Mouse (Mus musculus): ENCODE results near the gene Tapbp.
"Not testable (repeated sequence)": the region's sequence is repeated elsewhere in the genome, so short reads cannot be mapped to it uniquely, and the experiment has no call there.

Gene Tapbp

GRCm38 (mm10) chr17:33915671-33916250 is at the start of gene Tapbp, which contains the start of gene Zbtb22:
Gene Tapbp (plus strand): TSS chr17:33915899.
Gene Zbtb22 (plus strand): TSS chr17:33915904.
- DNase-seq (ENCODE audit: low read depth, low spot score): peak; percentile 100

GRCm38 (mm10) chr17:33873537-33873936 is 42.2 kb upstream of the Tapbp start, which contains the start of gene Gm7029:
Gene Gm7029 (plus strand): TSS chr17:33873837.
- DNase-seq (ENCODE audit: low read depth, low spot score): not testable (repeated sequence)

GRCm38 (mm10) chr17:33874411-33874810 is 41.3 kb upstream of the Tapbp start:
- DNase-seq (ENCODE audit: low read depth, low spot score): no peak

GRCm38 (mm10) chr17:33875797-33876196 is 39.9 kb upstream of the Tapbp start:
- peak; percentile 57 for DNase-seq (ENCODE audit: low read depth, low spot score)

GRCm38 (mm10) chr17:33884320-33884719 is 31.4 kb upstream of the Tapbp start:
- DNase-seq (ENCODE audit: low read depth, low spot score): not testable (repeated sequence)

GRCm38 (mm10) chr17:33887802-33888201 is 27.9 kb upstream of the Tapbp start:
- DNase-seq (ENCODE audit: low read depth, low spot score): not testable (repeated sequence)

DNA sequence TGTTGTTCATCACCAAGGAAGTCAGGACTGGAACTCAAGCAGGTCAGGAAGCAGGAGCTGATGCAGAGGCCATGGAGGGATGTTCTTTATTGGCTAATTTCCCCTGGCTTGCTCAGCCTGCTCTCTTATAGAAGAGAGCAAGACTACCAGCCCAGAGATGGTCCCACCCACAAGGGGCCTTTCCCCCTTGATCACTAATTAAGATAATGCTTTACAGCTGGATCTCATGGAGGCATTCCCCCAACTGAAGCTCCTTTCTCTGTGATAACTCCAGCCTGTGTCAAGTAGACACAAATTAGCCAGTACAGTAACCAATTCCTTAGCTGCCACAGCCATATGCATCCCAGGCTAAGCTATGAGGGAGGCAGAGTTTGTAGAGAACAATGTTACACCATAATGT is 27.5 kb upstream of the Tapbp start:
- DNase-seq (ENCODE audit: low read depth, low spot score): not testable (repeated sequence)

DNA sequence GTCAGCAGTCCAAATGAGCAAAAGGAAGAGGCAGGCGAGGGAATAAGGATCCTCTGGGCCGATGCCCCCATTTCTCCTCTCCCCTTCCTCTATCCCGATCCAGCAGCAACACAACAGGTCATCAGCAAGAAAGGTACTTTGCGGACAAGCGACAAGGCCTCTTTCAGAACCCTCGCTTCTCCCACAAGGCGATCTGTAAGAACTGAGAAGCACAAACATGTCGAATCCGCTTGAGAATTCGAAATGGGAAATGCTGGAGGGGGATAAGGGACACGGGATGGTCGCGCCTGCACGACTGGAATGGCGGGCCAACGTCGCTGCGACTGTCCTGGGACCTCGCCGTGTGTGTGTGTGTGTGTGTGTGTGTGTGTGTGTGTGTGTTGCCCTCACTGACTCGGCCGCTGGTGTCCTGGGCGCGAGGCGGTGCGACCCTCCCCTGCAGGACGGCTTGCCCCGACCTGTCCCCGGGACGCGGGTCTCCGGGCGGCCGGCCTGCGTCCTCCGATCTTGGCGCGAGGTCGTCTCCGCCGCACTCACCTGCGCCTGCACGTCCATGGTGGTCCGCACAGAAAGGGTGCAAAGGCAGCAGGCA is 25.7 kb upstream of the Tapbp start:
- not testable (repeated sequence) for DNase-seq (ENCODE audit: low read depth, low spot score)

GRCm38 (mm10) chr17:33890533-33891059 is 25.1 kb upstream of the Tapbp start, which contains the start of gene Kifc1:
Gene Kifc1 (minus strand): TSS chr17:33890661.
- peak; percentile 100 for DNase-seq (ENCODE audit: low read depth, low spot score)

DNA sequence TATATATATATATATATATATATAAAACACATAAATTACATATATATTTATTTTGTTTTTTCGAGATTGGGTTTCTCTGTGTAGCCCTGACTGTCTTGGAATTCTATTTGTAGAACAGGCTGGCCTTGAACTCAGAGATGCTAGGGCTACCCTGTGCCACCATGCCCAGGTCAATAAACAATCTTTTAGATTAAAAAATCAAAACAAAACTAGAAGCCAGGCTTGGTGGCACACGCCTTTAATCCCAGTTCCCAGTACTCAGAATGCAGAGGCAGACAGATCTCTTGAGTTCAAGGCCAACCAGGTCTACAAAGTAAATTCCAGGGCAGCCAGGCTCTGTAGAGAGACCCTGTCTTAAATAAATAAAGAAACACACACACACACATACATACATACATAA is 24.3 kb upstream of the Tapbp start:
- no peak for DNase-seq (ENCODE audit: low read depth, low spot score)

GRCm38 (mm10) chr17:33891892-33892291 is 23.8 kb upstream of the Tapbp start:
- not testable (repeated sequence) for DNase-seq (ENCODE audit: low read depth, low spot score)

- peak; percentile 81 for DNase-seq (ENCODE audit: low read depth, low spot score)
These were observed 23.3 kb upstream of the Tapbp start for GRCm38 (mm10) chr17:33892429-33892828.

DNA sequence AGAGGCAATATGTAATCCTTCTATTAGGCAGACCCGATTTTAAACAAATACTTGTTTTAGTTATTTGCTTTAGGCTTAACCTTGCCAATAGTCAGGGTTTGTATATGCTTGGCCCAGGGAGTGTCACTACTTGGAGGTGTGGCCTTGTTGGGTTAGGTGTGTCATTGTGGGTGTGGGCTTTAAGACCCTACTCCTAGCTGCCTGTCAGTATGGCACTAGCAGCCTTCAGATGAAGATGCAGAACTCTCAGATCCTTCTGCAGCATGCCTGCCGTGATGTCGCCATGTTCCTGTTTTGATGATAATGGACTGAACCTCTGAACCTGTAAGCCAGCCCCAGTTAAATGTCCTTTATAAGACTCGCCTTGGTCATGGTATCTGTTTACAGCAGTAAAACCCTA is 22.7 kb upstream of the Tapbp start:
- DNase-seq (ENCODE audit: low read depth, low spot score): not testable (repeated sequence)

GRCm38 (mm10) chr17:33897114-33897794 is 18.4 kb upstream of the Tapbp start:
- peak; percentile 95 for DNase-seq (ENCODE audit: low read depth, low spot score)

DNA sequence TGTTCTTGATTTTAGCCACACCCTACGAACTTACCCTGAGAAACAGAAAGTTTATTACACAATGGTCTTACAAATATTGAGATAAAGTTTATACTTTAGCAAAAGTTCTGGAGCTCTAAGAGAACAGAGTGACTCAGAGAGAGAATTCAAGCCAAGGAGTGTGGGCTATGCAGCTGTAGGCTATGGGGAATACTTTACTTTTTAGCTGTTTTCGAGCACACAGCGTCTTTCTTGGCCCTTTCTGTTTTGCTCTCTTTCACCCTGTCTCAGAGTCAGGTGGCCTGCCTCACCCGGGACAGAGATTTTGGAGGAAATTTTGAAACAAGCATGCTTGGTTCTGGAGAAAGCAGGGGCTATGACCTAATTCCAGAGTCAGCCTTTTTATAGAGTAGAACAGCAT is 17.5 kb upstream of the Tapbp start:
- not testable (repeated sequence) for DNase-seq (ENCODE audit: low read depth, low spot score)

DNA sequence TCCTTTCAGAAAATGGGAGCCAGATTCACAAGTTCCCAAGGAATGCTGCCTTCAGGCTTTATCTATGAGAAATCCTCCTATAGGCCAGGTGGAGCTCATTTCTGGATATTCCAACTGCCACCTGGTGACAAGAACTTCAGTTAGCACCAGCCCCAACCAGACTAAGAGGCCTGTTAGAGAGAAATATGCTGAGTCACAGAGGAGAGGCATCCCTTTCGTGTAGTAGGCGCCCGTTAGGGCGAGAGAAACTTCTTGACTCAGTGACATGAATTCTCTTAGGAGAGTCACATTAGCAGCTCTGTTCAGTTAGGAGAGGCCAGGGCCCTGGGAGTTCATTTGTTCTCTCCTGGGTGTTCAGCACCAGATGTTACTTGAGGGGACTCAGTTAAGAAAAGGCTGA is 16.1 kb upstream of the Tapbp start:
- DNase-seq (ENCODE audit: low read depth, low spot score): no peak

DNA sequence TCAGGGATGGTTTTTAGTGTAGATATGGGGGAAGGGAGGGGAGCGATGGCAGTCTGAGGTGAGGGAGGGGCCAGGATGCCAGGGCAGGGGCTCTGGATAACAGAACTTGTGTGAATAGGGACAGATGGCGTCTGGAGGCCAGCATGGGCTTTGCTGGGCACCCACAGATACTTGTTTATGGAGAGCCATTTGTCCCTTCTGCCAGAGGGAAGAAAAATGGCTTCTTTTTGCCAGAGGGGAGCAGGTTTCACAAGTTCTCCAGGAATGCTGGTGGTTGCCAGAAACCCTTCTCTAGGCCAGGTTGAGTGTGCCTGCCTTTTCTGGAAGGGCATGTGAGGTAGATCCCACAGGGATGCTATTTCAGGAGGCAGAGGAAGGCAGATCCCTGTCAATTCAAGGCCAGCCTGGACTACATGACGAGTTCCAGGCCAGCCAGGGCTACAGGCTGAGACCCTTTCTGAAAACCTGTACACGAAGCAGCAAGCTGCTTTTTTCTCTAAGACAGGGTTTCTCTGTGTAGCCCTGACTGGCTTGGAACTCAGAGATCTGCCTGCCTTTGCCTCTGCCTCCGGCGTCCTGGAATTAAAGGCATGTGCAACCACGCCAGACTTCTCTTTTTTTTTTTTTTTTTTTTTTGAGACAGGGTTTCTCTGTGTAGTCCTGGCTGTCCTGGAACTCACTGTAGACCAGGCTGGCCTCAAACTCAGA is 15.3 kb upstream of the Tapbp start:
- DNase-seq (ENCODE audit: low read depth, low spot score): no peak

- peak; percentile 30 for DNase-seq (ENCODE audit: low read depth, low spot score)
These were observed 14.7 kb upstream of the Tapbp start for GRCm38 (mm10) chr17:33900989-33901314.

DNA sequence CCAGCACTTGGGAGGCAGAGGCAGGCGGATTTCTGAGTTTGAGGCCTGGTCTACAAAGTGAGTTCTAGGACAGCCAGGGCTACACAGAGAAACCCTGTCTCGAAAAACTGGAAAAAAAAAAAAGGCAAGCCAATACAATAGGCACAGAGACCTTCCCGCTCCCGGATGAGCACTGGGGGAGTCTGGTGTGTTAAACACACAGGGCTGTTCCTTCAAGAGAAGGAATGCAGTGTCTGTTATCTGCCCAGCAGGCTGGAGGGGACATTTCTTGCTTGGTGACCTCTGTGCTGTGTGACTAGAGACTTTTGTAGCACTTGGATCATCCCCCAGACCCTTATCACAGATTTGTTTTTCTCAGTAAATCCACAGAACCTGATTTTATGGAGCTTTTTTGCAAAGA is 14.0 kb upstream of the Tapbp start:
- DNase-seq (ENCODE audit: low read depth, low spot score): no peak

DNA sequence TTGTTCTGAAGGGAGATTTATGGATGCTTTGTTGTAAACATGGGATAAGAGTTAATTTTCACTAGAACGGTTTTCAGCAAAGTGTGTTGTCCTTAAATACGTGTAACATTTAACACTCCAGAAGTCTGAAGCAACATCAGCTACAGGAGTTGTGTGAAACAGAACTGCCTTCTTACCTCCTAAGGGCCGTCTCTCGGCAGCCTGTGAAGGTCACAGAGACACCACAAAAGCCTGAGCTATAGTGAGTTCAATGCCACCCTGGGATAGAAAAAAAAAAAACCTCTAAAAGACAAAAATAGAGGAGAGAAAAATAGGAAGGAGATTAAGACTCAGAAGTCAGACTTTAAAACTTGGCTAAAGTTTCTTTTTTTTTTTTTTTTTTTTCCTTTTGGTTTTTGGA is 13.6 kb upstream of the Tapbp start:
- no peak for DNase-seq (ENCODE audit: low read depth, low spot score)

DNA sequence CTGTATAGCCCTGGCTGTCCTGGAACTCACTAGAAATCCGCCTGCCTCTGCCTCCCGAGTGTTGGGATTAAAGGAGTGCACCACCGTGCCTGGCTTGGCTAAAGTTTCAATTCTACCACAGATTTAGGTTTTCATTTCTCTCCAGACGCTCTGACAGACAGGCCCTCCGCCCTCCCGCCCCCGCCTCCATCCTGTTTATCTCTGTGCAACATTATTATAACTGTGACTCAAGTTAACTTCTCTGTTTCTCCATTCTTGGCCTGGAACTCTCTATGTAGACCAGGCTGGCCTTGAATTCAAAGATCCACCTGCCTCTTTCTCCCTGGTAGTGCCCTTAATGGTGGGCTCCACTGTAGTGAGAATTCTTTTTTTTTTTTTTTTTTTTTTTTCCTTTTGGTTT is 13.2 kb upstream of the Tapbp start:
- DNase-seq (ENCODE audit: low read depth, low spot score): no peak

Measured in 3T3-L1 (cell line).